Mouse (Mus musculus) neutrophil, adult 59 days (primary cell): Measurements from ENCODE around the gene Fndc3a. TPM values are rescaled to one million over a fixed set of nuclear protein-coding genes. Genes with fewer than 3 reads are reported as not detected.

ENCODE experiments used
- total RNA-seq, 2 experiments: library from RNA; stranded (reverse); gene quantifications; 1 replicate in 1 of 2; 2 replicates in 1 of 2; pipeline ENCODE4 v1.2.4; 2023

The Fndc3a gene
- total RNA-seq: 10 to 100 TPM; 53.7 to 59.4 TPM

GRCm38 (mm10) chr14:72709710-72710340 lies at the start of gene Fndc3a:
Fndc3a (minus strand) TSS chr14:72710003.

GRCm38 (mm10) chr14:72491738-72492137 lies 218.1 kb downstream of the Fndc3a start, which contains the start of gene Gm9195:
Gm9195 (minus strand) TSS chr14:72491838.

Other genes starting within 250 kb of the Fndc3a start
- gene Gm9195, start 218.2 kb downstream of the Fndc3a start, total RNA-seq: not detected